Comparison of ENCODE assay signal across 1 mouse cellular context in genomic region chr7:45154096-45154992, GRCm38 (mm10).
TF ChIP-seq lines count a peak whose summit lies in the region.

Gene Pih1d1, plus strand, starts transcription at chr7:45154303.
Gene Aldh16a1, minus strand, starts transcription at chr7:45154584.

TF ChIP-seq in myocyte, 11 proteins besides CTCF, POLR2A, EP300 and RAD21 (continued from another document):
- TF ChIP-seq SRF (IDR thresholded peaks at IDR 0.05; ENCODE audit: control insufficient read depth, insufficient read length, low read depth) (peak; percentile 94), MYOG (IDR thresholded peaks at IDR 0.05; ENCODE audit: control insufficient read depth in 1 of 3, insufficient read depth in 1 of 3, insufficient read length in 2 of 3, low read depth in 2 of 3) (no peak)
